Mouse (Mus musculus) heart, adult 2 months (tissue): ENCODE measurements around the gene Itsn1. TPM values are rescaled to one million over a fixed set of nuclear protein-coding genes. Genes with fewer than 3 reads are reported as not detected.

Experiments used
- DNase-seq, 2 experiments: peaks; one replicate each; pipeline ENCODE4 v3.0.0; 2021
- H3K27ac ChIP-seq: fragments of 200-600 bp; 2 replicates; pipeline ENCODE4 v1.8.1; 2022
- H3K27me3 ChIP-seq: fragments of 200-500 bp; 2 replicates; pipeline ENCODE4 v1.6.1; 2012; ENCODE audit warnings: mild to moderate bottlenecking, low read length, inconsistent platforms, mixed read lengths; ENCODE audit not compliant: control insufficient read depth, insufficient read depth
- H3K36me3 ChIP-seq: fragments of 200-500 bp; 2 replicates; pipeline ENCODE4 v1.6.1; 2012; ENCODE audit warnings: low read length, inconsistent platforms; ENCODE audit not compliant: control insufficient read depth, insufficient read depth
- H3K4me1 ChIP-seq: fragments of 200-500 bp; 2 replicates; pipeline ENCODE4 v1.6.1; 2011; ENCODE audit warnings: low read length; ENCODE audit not compliant: control insufficient read depth, insufficient read depth
- H3K4me3 ChIP-seq: fragments of 200-600 bp; 2 replicates; pipeline ENCODE4 v1.8.1; 2022
- H3K79me2 ChIP-seq: fragments of 200-500 bp; replicated peaks from 2 replicates; pipeline ENCODE4 v1.6.1; 2012; ENCODE audit warnings: mild to moderate bottlenecking, inconsistent platforms, low read length, moderate library complexity, mixed read lengths; ENCODE audit not compliant: control insufficient read depth, insufficient read depth
- H3K9ac ChIP-seq: fragments of 200-500 bp; 2 replicates; pipeline ENCODE4 v1.6.1; 2012; ENCODE audit warnings: low read depth, mild to moderate bottlenecking, control low read depth, inconsistent platforms, low read length, mixed read lengths
- CTCF ChIP-seq: fragments of 200-600 bp; IDR thresholded peaks from 2 replicates; pipeline ENCODE4 v1.8.1; 2022; ENCODE audit warnings: antibody characterized with exemption, mild to moderate bottlenecking, moderate library complexity
- EP300 ChIP-seq: fragments of 200-500 bp; IDR thresholded peaks from 2 replicates; pipeline ENCODE4 v1.6.1; 2011; ENCODE audit warnings: low read depth, low read length, control low read depth; ENCODE audit not compliant: insufficient read depth
- POLR2A ChIP-seq: fragments of 200-500 bp; IDR thresholded peaks from 2 replicates; pipeline ENCODE4 v1.6.1; 2011; ENCODE audit warnings: mild to moderate bottlenecking, low read depth, low read length, control low read depth; ENCODE audit not compliant: insufficient read depth
- WGBS: fragments of 180-500 bp; shearing (Covaris S2); methylation state at CpG from one replicate; pipeline ENCODE4 v1.1.7; 2018; 5-methylcytosine and 5-hydroxymethylcytosine counted together
- intact Hi-C: fragments of 180-260 bp; cut with DNase I; formaldehyde crosslinking; loops from one replicate; pipeline ENCODE4 v1.15.1; 2025
- polyA plus RNA-seq: library from polyadenylated mRNA; depleted of rRNA; stranded (reverse); fragments of >200 nt; gene quantifications from 2 replicates; pipeline ENCODE4 v1.2.3, GENCODE M21; 2012
- total RNA-seq, 2 experiments: library from RNA; stranded (reverse); gene quantifications; 2 replicates each; pipeline ENCODE4 v1.2.3; 2021

Gene Itsn1
- total and polyA plus RNA-seq, 3 experiments, result 35.8 to 46.7 (median 45.1) TPM

DNA sequence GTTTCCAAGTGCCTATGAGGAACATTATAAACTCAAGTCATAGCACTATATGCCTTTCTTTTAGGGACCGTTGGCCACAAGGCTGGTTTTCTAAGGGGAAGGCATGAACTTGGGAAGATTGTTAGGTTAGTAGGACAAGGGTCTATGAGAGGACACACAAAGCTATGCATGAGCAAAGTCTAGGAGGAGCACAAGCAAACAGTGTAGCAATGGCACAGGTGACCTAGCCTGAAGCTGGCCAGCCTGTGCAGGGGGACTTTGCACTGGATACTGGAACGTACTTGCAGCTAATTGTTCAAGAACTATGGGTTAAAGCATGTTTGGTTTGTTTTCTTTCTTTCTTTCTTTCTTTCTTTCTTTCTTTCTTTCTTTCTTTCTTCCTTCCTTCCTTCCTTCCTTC, 66.0 kb downstream of the Itsn1 start:
- Histone ChIP-seq H3K79me2 (no peaks in the 10 kb centered on the region; the same call in 1 of the 2 replicates), H3K9ac (no peak overlapping the region), H3K4me1 (peaks cover 8% of the 10 kb centered on the region), H3K36me3 (no peaks in the 10 kb centered on the region), H3K27ac (no peak overlapping the region), H3K27me3 (no peaks in the 10 kb centered on the region), H3K4me3 (no peak overlapping the region)
- WGBS, result 89% methylated on average over 2 of the region's 2 CpGs
- intact Hi-C loops, result no loop called here
- no peak for DNase-seq
- no peak for TF ChIP-seq CTCF
- TF ChIP-seq POLR2A, result no peak
- no peak for TF ChIP-seq EP300

DNA sequence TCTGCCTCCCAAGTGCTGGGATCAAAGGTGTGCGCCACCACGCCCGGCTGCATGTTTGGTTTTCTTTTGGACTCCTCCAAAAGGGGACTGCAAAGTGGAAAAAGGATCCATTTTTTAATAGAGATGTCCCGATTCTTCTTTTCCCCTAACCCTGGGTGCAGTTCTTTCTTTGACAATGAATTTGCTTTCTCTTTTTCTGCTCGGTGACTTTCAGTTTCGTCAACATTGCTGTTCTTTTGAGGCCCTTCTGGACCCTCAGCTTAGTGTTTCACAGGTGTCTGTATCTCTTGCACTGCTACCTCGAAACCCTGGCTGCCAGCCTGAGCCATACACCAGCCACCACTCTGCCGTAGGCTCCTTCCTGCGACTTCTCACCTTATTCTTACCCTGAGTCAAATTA, 66.5 kb downstream of the Itsn1 start:
- 95% methylated on average over 9 of the region's 9 CpGs for WGBS
- H3K4me1 ChIP-seq, result peaks cover 8% of the 10 kb centered on the region
- H3K27ac ChIP-seq, result no peak overlapping the region
- H3K79me2 ChIP-seq, result no peaks in the 10 kb centered on the region; the same call in 1 of the 2 replicates
- TF ChIP-seq POLR2A (no peak), CTCF (no peak), EP300 (no peak)
- H3K4me3 ChIP-seq, result no peak overlapping the region
- no peak for DNase-seq
- no peaks in the 10 kb centered on the region for H3K27me3 ChIP-seq
- no peaks in the 10 kb centered on the region for H3K36me3 ChIP-seq
- no peak overlapping the region for H3K9ac ChIP-seq
- intact Hi-C loops, result no loop called here

DNA sequence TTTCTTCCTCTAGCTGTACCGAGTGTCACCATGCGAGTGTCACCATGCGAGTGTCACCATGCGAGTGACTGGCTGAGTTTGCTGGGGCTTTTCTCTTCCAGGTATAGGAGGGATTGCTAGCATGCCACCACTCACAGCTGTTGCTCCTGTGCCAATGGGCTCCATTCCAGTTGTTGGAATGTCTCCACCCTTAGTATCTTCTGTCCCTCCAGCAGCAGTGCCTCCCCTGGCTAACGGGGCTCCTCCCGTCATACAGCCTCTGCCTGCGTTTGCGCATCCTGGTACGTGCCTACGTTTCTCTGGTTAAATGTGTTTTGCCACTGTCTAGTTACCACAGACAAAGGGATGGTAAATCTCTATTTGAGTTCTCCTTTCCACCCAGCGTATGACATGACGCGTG, 72.3 kb downstream of the Itsn1 start:
- H3K4me3 ChIP-seq, result no peak overlapping the region
- WGBS, result 65% methylated on average over 13 of the region's 13 CpGs
- H3K4me1 ChIP-seq, result peaks cover 8% of the 10 kb centered on the region
- no peak overlapping the region for H3K27ac ChIP-seq
- peak in 1 of 2 experiments; percentile 33 for DNase-seq
- intact Hi-C loops, result no loop called here
- no peaks in the 10 kb centered on the region for H3K79me2 ChIP-seq
- no peaks in the 10 kb centered on the region for H3K27me3 ChIP-seq
- peaks cover 4% of the 10 kb centered on the region for H3K36me3 ChIP-seq
- TF ChIP-seq CTCF, result no peak
- no peak for TF ChIP-seq EP300
- TF ChIP-seq POLR2A, result no peak
- H3K9ac ChIP-seq, result no peak overlapping the region

DNA sequence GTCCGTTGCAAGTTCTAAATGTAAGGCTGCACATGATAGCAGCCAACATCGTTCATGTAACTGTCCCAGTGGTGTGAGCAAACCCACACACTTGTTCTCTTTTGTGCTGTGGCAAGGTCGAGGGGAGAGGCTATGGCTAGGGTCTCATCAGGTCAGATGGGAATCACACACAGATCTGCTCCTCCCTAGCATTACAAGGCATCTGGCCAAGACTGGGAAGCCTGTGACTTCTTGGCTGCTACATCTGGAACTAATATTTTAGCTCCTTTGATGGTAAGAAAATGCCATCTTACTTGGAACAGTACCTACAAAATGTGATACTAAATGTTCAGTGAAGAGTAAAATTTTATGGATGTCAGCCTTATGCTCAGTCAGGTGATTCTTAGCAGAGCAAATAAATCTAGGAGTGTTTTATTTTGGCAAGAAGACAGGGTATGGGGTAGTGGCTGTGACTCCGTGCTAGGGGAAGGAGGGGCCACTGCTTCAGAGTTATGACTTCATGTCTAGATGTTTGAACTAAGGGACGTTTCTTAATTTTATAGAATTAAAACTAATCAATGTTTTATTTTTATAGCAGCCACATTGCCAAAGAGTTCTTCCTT, 73.5 kb downstream of the Itsn1 start:
- Histone ChIP-seq H3K36me3 (peaks cover 4% of the 10 kb centered on the region), H3K27ac (no peak overlapping the region)
- intact Hi-C loops, result no loop called here

DNA sequence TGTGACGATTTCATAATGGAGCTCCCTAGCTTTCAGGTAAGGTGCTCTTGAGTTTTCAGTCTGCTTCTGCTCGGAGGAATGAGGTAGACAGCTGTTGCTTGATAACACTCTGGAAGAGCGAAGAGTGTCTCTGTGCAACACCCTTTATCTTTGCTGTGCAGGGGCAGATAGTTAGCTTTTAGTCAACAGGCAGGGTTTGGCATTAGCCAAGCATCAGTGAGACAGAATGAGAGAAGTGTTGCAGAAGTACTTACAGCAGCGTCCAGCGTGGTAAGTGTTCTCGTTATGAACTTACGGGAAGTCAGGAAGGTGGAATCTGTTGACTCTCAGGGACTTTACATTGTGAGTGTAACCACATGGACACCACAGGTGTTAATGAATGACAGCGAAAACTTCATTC, 75.3 kb downstream of the Itsn1 start:
- TF ChIP-seq CTCF (no peak), EP300 (no peak), POLR2A (no peak)
- Histone ChIP-seq H3K4me3 (no peak overlapping the region), H3K27ac (no peak overlapping the region)

More for the DNA sequence above, 73.5 kb downstream of the Itsn1 start:
- H3K9ac ChIP-seq, result no peak overlapping the region
- DNase-seq, result no peak
- TF ChIP-seq CTCF (no peak), POLR2A (no peak), EP300 (no peak)
- no peak overlapping the region for H3K4me3 ChIP-seq
- H3K4me1 ChIP-seq, result peaks cover 8% of the 10 kb centered on the region
- H3K79me2 ChIP-seq, result no peaks in the 10 kb centered on the region
- no peaks in the 10 kb centered on the region for H3K27me3 ChIP-seq
- 57% methylated on average over 5 of the region's 5 CpGs for WGBS

DNA sequence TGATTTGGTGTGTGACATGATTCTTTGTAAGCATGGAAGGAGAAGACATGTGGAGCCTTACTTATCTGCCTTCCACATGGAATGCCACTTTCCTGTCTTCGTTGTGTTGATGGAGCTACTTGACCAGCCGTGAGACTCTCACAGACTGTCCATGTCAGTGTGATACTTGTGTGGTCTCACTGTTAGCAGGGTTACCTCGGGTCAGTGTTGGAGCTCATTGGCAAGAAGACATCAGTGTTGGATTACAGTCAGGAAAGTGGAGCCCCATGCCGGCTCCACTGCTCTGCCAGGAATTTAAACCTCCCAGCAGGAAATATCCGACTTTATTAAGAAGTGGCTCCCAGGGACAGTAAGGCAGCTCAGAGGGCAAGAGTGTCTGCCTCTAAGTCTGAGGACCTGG, 75.8 kb downstream of the Itsn1 start:
- Histone ChIP-seq H3K4me3 (no peak overlapping the region), H3K79me2 (no peaks in the 10 kb centered on the region), H3K27ac (no peak overlapping the region), H3K9ac (no peak overlapping the region; the same call in 1 of the 2 replicates), H3K4me1 (peaks cover 8% of the 10 kb centered on the region), H3K27me3 (no peaks in the 10 kb centered on the region), H3K36me3 (peaks cover 4% of the 10 kb centered on the region)
- intact Hi-C loops, result loop anchor here (2.0 kb wide), 1 partner anchor 74 kb away; no protein-coding TSS in a partner anchor
- no peak for TF ChIP-seq CTCF
- TF ChIP-seq EP300, result peak; percentile 39; the same call in 1 of the 2 replicates
- WGBS, result 27% methylated on average over 5 of the region's 5 CpGs
- DNase-seq, result peak in 1 of 2 experiments; percentile 44

More for the DNA sequence above, 75.3 kb downstream of the Itsn1 start:
- 62% methylated on average over 8 of the region's 8 CpGs for WGBS
- H3K4me1 ChIP-seq, result peaks cover 8% of the 10 kb centered on the region
- H3K79me2 ChIP-seq, result no peaks in the 10 kb centered on the region
- no peak overlapping the region for H3K9ac ChIP-seq
- DNase-seq, result no peak
- intact Hi-C loops, result loop anchor here (2.0 kb wide), 1 partner anchor 74 kb away; no protein-coding TSS in a partner anchor
- peaks cover 4% of the 10 kb centered on the region for H3K36me3 ChIP-seq
- H3K27me3 ChIP-seq, result no peaks in the 10 kb centered on the region
